Mouse (Mus musculus): ENCODE measurements around the gene Syngr2.

GRCm38 (mm10) chr11:117838572-117838971, 29.1 kb downstream of the Syngr2 start:
- TF ChIP-seq CTCF (IDR thresholded peaks at IDR 0.05; ENCODE audit: borderline replicate concordance, insufficient read depth, low read length) = no peak
- TF ChIP-seq POLR2A (IDR thresholded peaks at IDR 0.05; ENCODE audit: low read depth, low read length) = no peak
